Mouse (Mus musculus): Measurements from ENCODE around the gene Pold1.

DNA sequence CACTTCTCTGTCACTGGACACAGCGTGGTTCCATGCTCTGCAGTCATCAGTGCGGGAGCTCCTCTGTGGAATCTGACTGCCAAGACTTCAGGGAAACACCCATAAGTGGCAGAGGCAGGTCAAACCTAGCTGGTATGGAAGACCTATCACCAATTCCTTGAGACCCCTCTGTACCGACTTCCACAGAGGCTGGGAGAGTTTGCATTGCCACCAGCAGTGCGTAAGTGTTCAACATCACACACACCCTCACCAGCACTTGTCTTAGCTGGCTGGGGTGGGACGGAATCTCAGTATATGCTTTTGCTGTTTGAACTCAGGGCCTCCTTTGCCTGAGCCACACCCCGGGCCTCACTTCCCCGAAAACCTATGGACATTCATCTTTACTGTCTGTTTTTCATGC is 60.7 kb downstream of the Pold1 start:
- no peak for TF ChIP-seq POLR2A (IDR thresholded peaks at IDR 0.05; ENCODE audit: insufficient read depth, low read length)
- no peak for TF ChIP-seq CTCF (IDR thresholded peaks at IDR 0.05; ENCODE audit: low read depth, low read length)
- TF ChIP-seq EP300 (IDR thresholded peaks at IDR 0.05; ENCODE audit: insufficient read depth, low read depth, low read length): no peak

Data from ES-Bruce4 (cell line).